Mouse (Mus musculus): ENCODE measurements around the gene Bmp6. TPM values are rescaled to one million over a fixed set of nuclear protein-coding genes. Genes with fewer than 3 reads are reported as not detected.

The Bmp6 gene
- total and polyA plus RNA-seq, 2 experiments from 2014 or later, result 2.0 to 19.2 TPM

DNA sequence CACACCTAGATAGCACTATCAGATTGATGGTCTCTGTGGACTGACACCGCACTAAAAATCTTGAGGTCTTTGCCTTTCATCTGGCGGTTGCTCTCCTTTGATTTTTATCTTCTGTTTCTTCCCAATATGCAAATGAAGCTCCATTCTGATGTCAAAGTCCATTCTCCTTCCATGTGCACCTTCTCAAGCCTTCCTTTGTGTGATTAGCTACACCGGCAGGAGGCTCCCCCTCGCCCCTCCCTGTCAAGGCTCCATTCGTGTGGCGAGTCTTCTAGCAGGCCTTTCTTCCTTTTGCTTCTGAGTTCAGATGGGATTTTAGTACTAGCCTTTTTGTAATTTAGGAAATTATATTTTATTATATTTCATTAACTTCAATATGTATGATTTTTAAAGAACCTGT is 80.4 kb downstream of the Bmp6 start:
- 78% methylated on average over 6 of the region's 6 CpGs for WGBS
- TF ChIP-seq CTCF (IDR thresholded peaks at IDR 0.05; ENCODE audit: low read depth) (no peak), EP300 (IDR thresholded peaks at IDR 0.05; ENCODE audit: low read depth) (no peak)
- ATAC-seq (ENCODE audit: insufficient read depth, low read depth) (no peak), DNase-seq (ENCODE audit: low spot score) (no peak)
- Histone ChIP-seq H3K9me3 (replicated peaks; ENCODE audit: control insufficient read depth, low read length) (no peaks in the 10 kb centered on the region), H3K4me1 (ENCODE audit: control insufficient read depth, insufficient read depth) (no peaks in the 10 kb centered on the region), H3K27me3 (ENCODE audit: control insufficient read depth, insufficient read depth, low read length) (no peaks in the 10 kb centered on the region), H3K36me3 (replicated peaks; ENCODE audit: control insufficient read depth, insufficient read depth, low read length) (no peaks in the 10 kb centered on the region), H3K27ac (ENCODE audit: low read depth) (no peak overlapping the region), H3K9ac (replicated peaks; ENCODE audit: low read depth, low read length) (no peak overlapping the region), H3K4me2 (ENCODE audit: low read depth, low read length) (no peak overlapping the region), H3K4me3 (ENCODE audit: low read depth, low read length) (no peak overlapping the region)

DNA sequence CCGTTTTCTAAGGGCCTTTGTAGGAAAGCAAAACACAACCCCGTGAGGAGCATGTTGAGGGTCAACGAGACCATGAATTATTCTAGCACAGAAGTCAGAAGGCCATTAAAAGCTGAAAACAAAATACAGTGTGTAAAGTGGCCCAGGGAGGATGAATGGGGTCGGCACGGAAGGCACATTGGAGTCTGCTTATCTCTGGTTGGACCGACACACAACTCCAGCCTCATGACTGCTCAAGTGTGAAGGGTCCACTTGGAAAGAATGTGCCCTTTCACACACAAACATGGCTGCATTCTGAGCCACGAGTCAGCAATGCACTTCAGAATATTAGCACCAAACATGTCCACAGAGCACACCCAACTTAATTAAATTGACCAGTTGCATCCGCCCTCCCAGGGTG is 84.8 kb downstream of the Bmp6 start:
- TF ChIP-seq CTCF (IDR thresholded peaks at IDR 0.05; ENCODE audit: low read depth) (no peak), EP300 (IDR thresholded peaks at IDR 0.05; ENCODE audit: low read depth) (no peak)
- WGBS, result 56% methylated on average over 8 of the region's 8 CpGs
- H3K4me3 ChIP-seq (ENCODE audit: low read depth, low read length), result no peak overlapping the region
- H3K9ac ChIP-seq (replicated peaks; ENCODE audit: low read depth, low read length), result no peak overlapping the region
- no peaks in the 10 kb centered on the region for H3K4me1 ChIP-seq (ENCODE audit: control insufficient read depth, insufficient read depth)
- DNase-seq (ENCODE audit: low spot score) (no peak), ATAC-seq (ENCODE audit: insufficient read depth, low read depth) (no peak)
- H3K4me2 ChIP-seq (ENCODE audit: low read depth, low read length), result no peak overlapping the region
- no peaks in the 10 kb centered on the region for H3K27me3 ChIP-seq (ENCODE audit: control insufficient read depth, insufficient read depth, low read length)
- H3K36me3 ChIP-seq (replicated peaks; ENCODE audit: control insufficient read depth, insufficient read depth, low read length), result no peaks in the 10 kb centered on the region
- H3K27ac ChIP-seq (ENCODE audit: low read depth), result no peak overlapping the region
- no peaks in the 10 kb centered on the region for H3K9me3 ChIP-seq (replicated peaks; ENCODE audit: control insufficient read depth, low read length)

DNA sequence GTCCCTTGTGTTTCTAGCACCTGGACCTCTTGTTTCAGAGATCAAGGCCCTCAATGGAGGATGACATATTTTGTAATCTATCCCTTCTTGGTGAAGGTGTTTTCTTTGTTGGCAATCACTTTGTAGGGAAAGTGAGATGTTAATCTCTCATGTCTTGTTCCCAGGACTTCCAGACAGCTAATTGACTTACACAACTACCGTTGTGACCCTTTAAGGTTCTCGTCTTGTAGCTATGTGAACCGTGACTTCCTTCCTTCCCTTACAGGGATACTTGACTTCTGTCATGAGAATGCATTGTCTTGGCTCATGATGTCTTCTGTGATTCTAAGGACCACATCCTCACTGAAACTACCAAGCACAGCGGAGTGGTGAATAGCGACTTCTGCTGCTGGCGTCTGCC is 85.2 kb downstream of the Bmp6 start:
- Histone ChIP-seq H3K4me2 (ENCODE audit: low read depth, low read length) (no peak overlapping the region), H3K9me3 (replicated peaks; ENCODE audit: control insufficient read depth, low read length) (no peaks in the 10 kb centered on the region), H3K4me1 (ENCODE audit: control insufficient read depth, insufficient read depth) (no peaks in the 10 kb centered on the region), H3K36me3 (replicated peaks; ENCODE audit: control insufficient read depth, insufficient read depth, low read length) (no peaks in the 10 kb centered on the region), H3K9ac (replicated peaks; ENCODE audit: low read depth, low read length) (no peak overlapping the region), H3K27ac (ENCODE audit: low read depth) (no peak overlapping the region), H3K4me3 (ENCODE audit: low read depth, low read length) (no peak overlapping the region), H3K27me3 (ENCODE audit: control insufficient read depth, insufficient read depth, low read length) (no peaks in the 10 kb centered on the region)
- TF ChIP-seq CTCF (IDR thresholded peaks at IDR 0.05; ENCODE audit: low read depth) (no peak), EP300 (IDR thresholded peaks at IDR 0.05; ENCODE audit: low read depth) (no peak)
- WGBS, result 64% methylated on average over 6 of the region's 6 CpGs
- no peak for ATAC-seq (ENCODE audit: insufficient read depth, low read depth)
- no peak for DNase-seq (ENCODE audit: low spot score)

DNA sequence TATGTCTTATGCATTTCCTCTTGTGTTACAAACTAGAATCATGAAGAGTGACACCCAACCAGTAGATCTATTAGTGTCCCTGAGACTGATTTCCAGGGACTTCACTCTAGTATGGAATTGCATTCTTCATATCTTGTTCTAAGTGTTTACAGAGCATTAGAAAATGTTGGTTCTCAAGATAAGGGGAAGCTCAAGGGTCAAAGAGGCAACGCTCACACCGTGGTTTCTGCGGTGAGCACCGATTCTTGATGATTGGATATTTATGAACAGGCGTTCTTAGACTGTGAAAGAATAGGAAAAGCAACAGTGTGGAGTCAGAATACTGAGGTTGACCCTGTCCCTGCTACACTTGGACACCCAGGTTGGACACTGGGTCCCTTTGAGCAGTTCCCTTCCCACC is 89.9 kb downstream of the Bmp6 start:
- H3K4me2 ChIP-seq (ENCODE audit: low read depth, low read length), result no peak overlapping the region
- no peak for TF ChIP-seq EP300 (IDR thresholded peaks at IDR 0.05; ENCODE audit: low read depth)
- no peak for TF ChIP-seq CTCF (IDR thresholded peaks at IDR 0.05; ENCODE audit: low read depth)
- H3K4me3 ChIP-seq (ENCODE audit: low read depth, low read length), result no peak overlapping the region
- no peaks in the 10 kb centered on the region for H3K4me1 ChIP-seq (ENCODE audit: control insufficient read depth, insufficient read depth)
- no peaks in the 10 kb centered on the region for H3K9me3 ChIP-seq (replicated peaks; ENCODE audit: control insufficient read depth, low read length)
- no peaks in the 10 kb centered on the region for H3K27me3 ChIP-seq (ENCODE audit: control insufficient read depth, insufficient read depth, low read length)
- WGBS, result 74% methylated on average over 5 of the region's 5 CpGs
- DNase-seq (ENCODE audit: low spot score) (no peak), ATAC-seq (ENCODE audit: insufficient read depth, low read depth) (no peak)
- H3K27ac ChIP-seq (ENCODE audit: low read depth), result no peak overlapping the region
- no peak overlapping the region for H3K9ac ChIP-seq (replicated peaks; ENCODE audit: low read depth, low read length)
- H3K36me3 ChIP-seq (replicated peaks; ENCODE audit: control insufficient read depth, insufficient read depth, low read length), result no peaks in the 10 kb centered on the region

DNA sequence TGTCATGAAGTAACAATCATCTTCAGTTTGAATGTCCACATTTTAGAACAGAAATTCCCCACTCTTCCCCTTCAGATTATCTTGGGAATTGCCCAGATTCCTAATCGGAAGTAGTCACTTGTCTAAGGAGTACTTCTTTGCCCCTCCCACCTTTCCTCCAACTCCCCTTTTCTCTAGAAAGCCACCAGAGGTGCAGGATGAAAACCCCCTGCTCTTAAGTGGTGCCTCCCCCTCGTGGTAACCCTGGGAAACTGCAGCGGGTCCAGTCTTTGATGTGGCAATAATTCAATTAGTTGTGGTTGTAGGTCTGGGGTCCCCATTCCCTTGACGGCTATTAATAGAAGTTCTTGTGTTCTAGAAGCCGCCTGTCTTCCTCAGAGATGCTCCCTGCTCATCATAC is 93.0 kb downstream of the Bmp6 start:
- 23% methylated on average over 5 of the region's 5 CpGs for WGBS
- TF ChIP-seq EP300 (IDR thresholded peaks at IDR 0.05; ENCODE audit: low read depth), result no peak
- peak; percentile 72 for TF ChIP-seq CTCF (IDR thresholded peaks at IDR 0.05; ENCODE audit: low read depth)
- DNase-seq (ENCODE audit: low spot score), result peak; percentile 17
- Histone ChIP-seq H3K4me3 (ENCODE audit: low read depth, low read length) (no peak overlapping the region), H3K27ac (ENCODE audit: low read depth) (no peak overlapping the region), H3K4me1 (ENCODE audit: control insufficient read depth, insufficient read depth) (0 out of 2 replicates have a peak, but pooled peaks cover 4% of the 10 kb centered on the region), H3K4me2 (ENCODE audit: low read depth, low read length) (no peak overlapping the region), H3K9me3 (replicated peaks; ENCODE audit: control insufficient read depth, low read length) (no peaks in the 10 kb centered on the region), H3K9ac (replicated peaks; ENCODE audit: low read depth, low read length) (no peak overlapping the region), H3K36me3 (replicated peaks; ENCODE audit: control insufficient read depth, insufficient read depth, low read length) (no peaks in the 10 kb centered on the region), H3K27me3 (ENCODE audit: control insufficient read depth, insufficient read depth, low read length) (no peaks in the 10 kb centered on the region)
- no peak for ATAC-seq (ENCODE audit: insufficient read depth, low read depth)

DNA sequence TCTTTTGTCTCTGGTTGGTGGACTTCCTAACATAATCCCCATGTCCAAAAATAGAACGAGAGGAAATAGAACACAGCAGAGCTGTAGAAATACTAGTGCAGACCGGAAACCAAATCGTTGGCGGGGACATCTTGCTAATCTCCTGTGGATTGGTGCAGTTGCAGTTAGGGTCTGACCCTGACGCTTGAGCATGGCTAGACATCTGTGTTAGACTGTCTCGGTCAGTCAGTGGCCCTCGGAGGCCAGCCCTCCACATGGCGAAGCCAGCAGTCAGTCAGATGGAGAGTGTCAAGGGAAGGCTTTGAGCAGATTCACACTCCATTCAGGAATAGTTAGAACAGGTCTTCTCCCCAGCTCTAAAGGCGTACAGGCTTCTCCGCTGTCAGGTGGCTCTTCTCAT is 95.3 kb downstream of the Bmp6 start:
- no peak overlapping the region for H3K9ac ChIP-seq (replicated peaks; ENCODE audit: low read depth, low read length)
- no peaks in the 10 kb centered on the region for H3K36me3 ChIP-seq (replicated peaks; ENCODE audit: control insufficient read depth, insufficient read depth, low read length)
- DNase-seq (ENCODE audit: low spot score), result no peak
- WGBS, result 56% methylated on average over 10 of the region's 10 CpGs
- 0 out of 2 replicates have a peak, but pooled peaks cover 4% of the 10 kb centered on the region for H3K4me1 ChIP-seq (ENCODE audit: control insufficient read depth, insufficient read depth)
- TF ChIP-seq CTCF (IDR thresholded peaks at IDR 0.05; ENCODE audit: low read depth) (no peak), EP300 (IDR thresholded peaks at IDR 0.05; ENCODE audit: low read depth) (no peak)
- no peak for ATAC-seq (ENCODE audit: insufficient read depth, low read depth)
- H3K27ac ChIP-seq (ENCODE audit: low read depth), result no peak overlapping the region
- H3K9me3 ChIP-seq (replicated peaks; ENCODE audit: control insufficient read depth, low read length), result no peaks in the 10 kb centered on the region
- H3K27me3 ChIP-seq (ENCODE audit: control insufficient read depth, insufficient read depth, low read length), result no peaks in the 10 kb centered on the region
- H3K4me2 ChIP-seq (ENCODE audit: low read depth, low read length), result no peak overlapping the region
- no peak overlapping the region for H3K4me3 ChIP-seq (ENCODE audit: low read depth, low read length)

Data from heart, postnatal 0 days (tissue).